In the genomic region with DNA sequence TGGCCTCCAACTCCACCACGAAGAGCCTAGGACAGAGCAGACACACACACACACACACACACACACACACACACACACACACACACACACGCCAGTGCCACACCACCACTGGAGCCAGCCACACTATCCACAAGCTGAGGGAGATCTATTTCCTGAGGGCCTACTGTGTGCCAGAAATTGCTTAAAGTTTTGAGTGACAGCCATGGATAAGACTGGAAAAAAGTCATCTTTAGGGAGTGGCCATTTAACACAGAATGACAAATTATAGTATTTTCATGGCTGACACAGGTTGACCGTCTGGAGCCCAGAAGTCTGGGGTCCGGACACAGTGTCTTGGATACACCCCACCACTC, we compare ENCODE assay signal across 16 mouse cellular contexts. TPM values are rescaled to one million over a fixed set of nuclear protein-coding genes. Genes with fewer than 3 reads are reported as not detected.
A peak's percentile ranks its signal among the peaks of the same experiment; 100 is the strongest.
DNase-seq lines count a peak whose midpoint lies in the region; ATAC-seq and TF ChIP-seq lines count a peak whose summit lies in the region.
"Had no signal": no experiment of that assay in that cellular context is flagged by ENCODE, and none has a peak within 500 bp of the region (broad histone marks: within the 10 kb centered on the region; RNA-seq: fewer than 3 reads in every experiment).

No protein-coding gene starts in this region.

- no peak for TF ChIP-seq EP300 in stomach, postnatal 0 days (optimal IDR thresholded peaks at IDR 0.05)

- no peak for DNase-seq in forebrain, embryonic 10.5 days (ENCODE audit: extremely low spot score, low spot score)
- no peak for DNase-seq in forebrain, embryonic 14.5 days (ENCODE audit: low spot score)
- DNase-seq in lung, postnatal 4 days: no peak
- no peak for DNase-seq in limb, embryonic 10.5 days (ENCODE audit: low spot score)
- no peak for DNase-seq in stomach, postnatal 0 days (ENCODE audit: low spot score)
- DNase-seq in ovary, postnatal 14 days (ENCODE audit: low spot score): no peak
- DNase-seq in thymus, adult 2 months: no peak
- DNase-seq: cerebellum, adult 11-12 months; kidney, adult 8-10 months; right cerebral cortex, postnatal 4 days; thymus, postnatal 36 days had no signal

- 83% methylated on average over 4 of the region's 4 CpGs for WGBS in forebrain, embryonic 10.5 days
- 97% methylated on average over 4 of the region's 4 CpGs for WGBS in forebrain, embryonic 14.5 days
- WGBS in lung, embryonic 15.5 days: 78% methylated on average over 4 of the region's 4 CpGs
- 78% methylated on average over 4 of the region's 4 CpGs for WGBS in limb, embryonic 10.5 days
- 81% methylated on average over 4 of the region's 4 CpGs for WGBS in stomach, postnatal 0 days
- 94% methylated on average over 4 of the region's 4 CpGs for WGBS in thymus, adult 2 months

- no peak overlapping the region for H3K4me2 ChIP-seq in forebrain, embryonic 14.5 days (ENCODE audit: low read length)
- H3K4me2 ChIP-seq in lung, embryonic 15.5 days: no peak overlapping the region
- H3K4me2 ChIP-seq in stomach, postnatal 0 days (replicated peaks; ENCODE audit: low read depth): no peak overlapping the region
- H3K4me2 ChIP-seq: liver, embryonic 15.5 days had no signal

- H3K9ac ChIP-seq in forebrain, embryonic 14.5 days (ENCODE audit: low read length): no peak overlapping the region
- H3K9ac ChIP-seq in lung, embryonic 15.5 days: no peak overlapping the region
- no peak overlapping the region for H3K9ac ChIP-seq in stomach, postnatal 0 days (ENCODE audit: low read length)
- H3K9ac ChIP-seq: liver, embryonic 15.5 days had no signal

- H3K4me3 ChIP-seq in forebrain, embryonic 10.5 days: no peak overlapping the region
- H3K4me3 ChIP-seq in forebrain, embryonic 14.5 days (ENCODE audit: low read depth, low read length): no peak overlapping the region
- H3K4me3 ChIP-seq in lung, embryonic 15.5 days: no peak overlapping the region
- no peak overlapping the region for H3K4me3 ChIP-seq in limb, embryonic 10.5 days
- no peak overlapping the region for H3K4me3 ChIP-seq in stomach, postnatal 0 days (ENCODE audit: low read depth, low read length)
- no peak overlapping the region for H3K4me3 ChIP-seq in thymus, adult 2 months (ENCODE audit: control insufficient read depth, insufficient read depth, low read length)
- H3K4me3 ChIP-seq: liver, embryonic 15.5 days; megakaryocyte, embryonic 14.5 days had no signal

- no peaks in the 10 kb centered on the region for H3K27me3 ChIP-seq in forebrain, embryonic 10.5 days (ENCODE audit: poor library complexity, severe bottlenecking)
- no peaks in the 10 kb centered on the region for H3K27me3 ChIP-seq in forebrain, embryonic 14.5 days (replicated peaks; ENCODE audit: control insufficient read depth, insufficient read depth, low read length)
- no peaks in the 10 kb centered on the region for H3K27me3 ChIP-seq in lung, embryonic 15.5 days
- H3K27me3 ChIP-seq in limb, embryonic 10.5 days (ENCODE audit: low read depth, poor library complexity, severe bottlenecking): no peaks in the 10 kb centered on the region
- H3K27me3 ChIP-seq in stomach, postnatal 0 days (ENCODE audit: control insufficient read depth, insufficient read depth, low read length): no peaks in the 10 kb centered on the region
- H3K27me3 ChIP-seq in thymus, adult 2 months (ENCODE audit: control insufficient read depth, insufficient read depth, low read length): no peaks in the 10 kb centered on the region
- H3K27me3 ChIP-seq: liver, embryonic 15.5 days; megakaryocyte, embryonic 14.5 days had no signal

- H3K36me3 ChIP-seq in forebrain, embryonic 10.5 days (replicated peaks): peaks cover 21% of the 10 kb centered on the region
- no peaks in the 10 kb centered on the region for H3K36me3 ChIP-seq in forebrain, embryonic 14.5 days (ENCODE audit: control insufficient read depth, insufficient read depth, low read length)
- no peaks in the 10 kb centered on the region for H3K36me3 ChIP-seq in lung, embryonic 15.5 days
- peaks cover 5% of the 10 kb centered on the region for H3K36me3 ChIP-seq in limb, embryonic 10.5 days
- H3K36me3 ChIP-seq in stomach, postnatal 0 days (ENCODE audit: control insufficient read depth, insufficient read depth, low read length): no peaks in the 10 kb centered on the region
- H3K36me3 ChIP-seq in thymus, adult 2 months (ENCODE audit: control insufficient read depth, insufficient read depth, low read length): no peaks in the 10 kb centered on the region
- H3K36me3 ChIP-seq: liver, embryonic 15.5 days had no signal

- ATAC-seq in forebrain, embryonic 14.5 days: no peak
- ATAC-seq in lung, embryonic 15.5 days (ENCODE audit: borderline replicate concordance, extremely low read depth, low FRiP score, low TSS enrichment): no peak
- ATAC-seq in stomach, postnatal 0 days (ENCODE audit: low FRiP score, low TSS enrichment): no peak
- ATAC-seq: activated CD4-positive, CD25-positive, alpha-beta regulatory T cell, adult 4 months; midbrain, embryonic 16.5 days had no signal

- no peaks in the 10 kb centered on the region for H3K9me3 ChIP-seq in forebrain, embryonic 10.5 days
- H3K9me3 ChIP-seq in forebrain, embryonic 14.5 days (replicated peaks; ENCODE audit: control insufficient read depth, low read length): no peaks in the 10 kb centered on the region
- no peaks in the 10 kb centered on the region for H3K9me3 ChIP-seq in lung, embryonic 15.5 days
- H3K9me3 ChIP-seq in limb, embryonic 10.5 days (replicated peaks): no peaks in the 10 kb centered on the region
- H3K9me3 ChIP-seq in stomach, postnatal 0 days (ENCODE audit: control insufficient read depth, low read length): no peaks in the 10 kb centered on the region
- H3K9me3 ChIP-seq: liver, embryonic 15.5 days; megakaryocyte, embryonic 14.5 days had no signal

- TF ChIP-seq CTCF in stomach, postnatal 0 days (IDR thresholded peaks at IDR 0.05; ENCODE audit: low read depth): no peak
- no peak for TF ChIP-seq CTCF in thymus, adult 2 months (IDR thresholded peaks at IDR 0.05; ENCODE audit: borderline replicate concordance, control insufficient read depth, extremely low read depth, insufficient read depth, low read length, poor library complexity)

- TF ChIP-seq POLR2A in thymus, adult 2 months (IDR thresholded peaks at IDR 0.05; ENCODE audit: control insufficient read depth, extremely low read depth, insufficient read depth, low read length, poor library complexity): no peak

- H3K4me1 ChIP-seq in forebrain, embryonic 10.5 days: peaks cover 87% of the 10 kb centered on the region
- peaks cover 5% of the 10 kb centered on the region; the same call in 1 of the 2 replicates for H3K4me1 ChIP-seq in forebrain, embryonic 14.5 days (ENCODE audit: control insufficient read depth, insufficient read depth, low read length)
- peaks cover 87% of the 10 kb centered on the region for H3K4me1 ChIP-seq in lung, embryonic 15.5 days
- H3K4me1 ChIP-seq in limb, embryonic 10.5 days: peaks cover 82% of the 10 kb centered on the region
- peaks cover 12% of the 10 kb centered on the region for H3K4me1 ChIP-seq in stomach, postnatal 0 days (replicated peaks; ENCODE audit: control insufficient read depth, insufficient read depth)
- peaks cover 41% of the 10 kb centered on the region for H3K4me1 ChIP-seq in thymus, adult 2 months (replicated peaks; ENCODE audit: control insufficient read depth, insufficient read depth, low read length)

- H3K27ac ChIP-seq in forebrain, embryonic 10.5 days: peak overlapping the region; percentile 66
- no peak overlapping the region for H3K27ac ChIP-seq in forebrain, embryonic 14.5 days (ENCODE audit: low read depth, low read length)
- 0 out of 2 replicates have a peak overlapping the region, but pooled peaks have one; percentile 69 for H3K27ac ChIP-seq in lung, embryonic 15.5 days
- H3K27ac ChIP-seq in limb, embryonic 10.5 days: peak overlapping the region; percentile 61; the same call in 1 of the 2 replicates
- 0 out of 2 replicates have a peak overlapping the region, but pooled peaks have one; percentile 35 for H3K27ac ChIP-seq in stomach, postnatal 0 days (replicated peaks)
- no peak overlapping the region for H3K27ac ChIP-seq in thymus, adult 2 months (ENCODE audit: control insufficient read depth, insufficient read depth, low read length)
- H3K27ac ChIP-seq: liver, embryonic 15.5 days had no signal

RNA-seq across cellular contexts. Expression of gene Smad3, which starts 55.9 kb away (rescaled TPM):
- 22.1 and 25.5 TPM in 2 replicates for polyA plus RNA-seq in forebrain, embryonic 10.5 days (2016; fragmentation: Nextera tagmentation; extraction: Ambion mirVana)
- 5.1 and 5.4 TPM in 2 replicates for polyA plus RNA-seq in forebrain, embryonic 14.5 days (2014; fragmentation: Nextera tagmentation; extraction: Ambion mirVana)
- 20.2 and 20.7 TPM in 2 replicates for polyA plus RNA-seq in lung, embryonic 15.5 days (2015; fragmentation: Nextera tagmentation; extraction: Ambion mirVana)
- 27.1 and 27.7 TPM in 2 replicates for polyA plus RNA-seq in limb, embryonic 10.5 days (2016; fragmentation: Nextera tagmentation; extraction: Ambion mirVana)
- polyA plus RNA-seq in stomach, postnatal 0 days (2015; fragmentation: Nextera tagmentation; extraction: Ambion mirVana): 5.3 and 6.4 TPM in 2 replicates
- polyA plus RNA-seq in thymus, adult 2 months (2012; rRNA removed): 63.4 and 70.9 TPM in 2 replicates

Comparison
In these comparisons a context has a peak if more than half of its experiments do, and no peak if none do; other contexts are left out.
1. H3K27ac ChIP-seq: peak in forebrain, embryonic 10.5 days (single experiment), lung, embryonic 15.5 days (single experiment), limb, embryonic 10.5 days (single experiment) and stomach, postnatal 0 days (single experiment); none in forebrain, embryonic 14.5 days (single experiment) and thymus, adult 2 months (single experiment).